Mouse (Mus musculus): ENCODE measurements around the gene Ralb.

The Ralb gene

DNA sequence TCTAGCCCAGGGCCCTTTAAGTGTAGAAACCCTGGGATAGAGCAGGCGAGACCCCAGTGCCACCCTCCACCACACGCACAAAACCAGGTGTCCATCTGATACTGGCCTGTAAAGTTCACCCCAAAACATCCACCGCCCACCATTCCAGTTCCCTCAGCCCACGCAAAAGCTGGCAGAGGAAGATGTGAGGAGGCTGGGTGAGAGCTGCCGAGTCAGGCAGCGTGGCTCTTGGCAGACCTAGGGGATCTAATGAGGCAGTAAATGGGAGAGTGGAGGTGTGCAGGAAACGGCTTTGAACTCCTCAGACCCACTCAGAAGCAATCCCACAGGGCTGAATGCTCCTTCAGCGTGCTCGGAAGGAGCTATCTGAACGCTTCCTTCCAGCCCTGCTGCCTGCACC is 53.2 kb downstream of the Ralb start:
- DNase-seq (ENCODE audit: low read depth, low spot score) = no peak

DNA sequence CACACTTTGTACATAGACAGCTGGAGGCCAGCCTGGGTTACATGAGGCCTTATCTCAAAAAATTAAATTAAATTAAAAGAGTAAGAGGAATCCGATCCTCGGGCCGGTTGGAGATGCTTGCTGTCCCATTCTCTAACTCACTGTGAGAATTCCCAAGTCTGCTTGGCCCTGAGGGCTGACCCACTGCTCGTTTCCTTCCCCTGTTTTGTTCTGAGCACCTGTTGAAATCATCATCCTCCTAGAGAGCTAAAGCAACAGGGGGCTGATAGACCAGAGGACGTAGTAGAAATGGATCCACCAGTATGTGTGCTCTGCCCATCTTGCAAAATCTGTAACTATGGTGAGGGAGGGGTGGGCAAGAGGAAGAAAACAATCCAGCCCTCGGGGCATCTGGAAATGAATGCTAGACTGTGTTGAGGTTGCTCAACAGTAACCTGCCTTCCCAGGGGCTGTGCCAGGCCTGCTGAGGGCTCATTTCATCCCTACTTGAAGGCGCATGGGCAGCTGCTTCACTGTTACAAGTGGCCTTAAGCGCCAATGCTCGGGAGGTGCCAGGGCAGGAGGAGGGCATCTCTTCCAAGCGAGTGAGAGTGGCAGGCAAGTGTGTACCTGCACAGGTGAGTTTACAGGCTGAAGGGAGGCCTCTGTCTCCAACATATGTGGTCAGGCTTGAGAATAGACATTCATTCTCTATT is 53.8 kb downstream of the Ralb start:
- DNase-seq (ENCODE audit: low read depth, low spot score) = no peak

DNA sequence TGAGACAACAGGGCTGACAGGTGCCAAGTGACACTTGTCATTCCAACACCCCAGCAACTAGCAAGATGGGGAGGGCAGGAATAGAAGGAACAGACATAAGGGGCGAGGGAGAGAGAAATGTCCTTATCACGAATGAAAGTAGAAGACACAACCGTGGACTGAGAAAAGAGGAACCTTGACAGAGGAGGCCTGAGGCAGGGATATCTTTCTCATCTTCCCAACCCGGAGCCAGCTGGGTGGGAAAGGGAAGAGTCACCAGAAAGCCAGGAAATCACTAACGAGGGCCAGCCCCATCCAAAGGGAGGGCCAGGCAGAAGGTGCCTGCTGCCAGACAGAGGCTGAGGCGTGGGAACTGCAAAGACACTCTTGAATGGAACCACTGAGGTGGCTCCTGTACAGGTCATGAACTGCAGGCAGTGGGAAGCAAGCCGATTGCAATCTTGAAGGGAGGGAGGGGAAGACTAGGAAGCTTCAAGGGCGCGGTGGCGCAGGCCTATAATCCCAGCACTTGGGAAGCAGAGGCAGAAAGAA is 57.8 kb downstream of the Ralb start:
- DNase-seq (ENCODE audit: low read depth, low spot score) = no peak

DNA sequence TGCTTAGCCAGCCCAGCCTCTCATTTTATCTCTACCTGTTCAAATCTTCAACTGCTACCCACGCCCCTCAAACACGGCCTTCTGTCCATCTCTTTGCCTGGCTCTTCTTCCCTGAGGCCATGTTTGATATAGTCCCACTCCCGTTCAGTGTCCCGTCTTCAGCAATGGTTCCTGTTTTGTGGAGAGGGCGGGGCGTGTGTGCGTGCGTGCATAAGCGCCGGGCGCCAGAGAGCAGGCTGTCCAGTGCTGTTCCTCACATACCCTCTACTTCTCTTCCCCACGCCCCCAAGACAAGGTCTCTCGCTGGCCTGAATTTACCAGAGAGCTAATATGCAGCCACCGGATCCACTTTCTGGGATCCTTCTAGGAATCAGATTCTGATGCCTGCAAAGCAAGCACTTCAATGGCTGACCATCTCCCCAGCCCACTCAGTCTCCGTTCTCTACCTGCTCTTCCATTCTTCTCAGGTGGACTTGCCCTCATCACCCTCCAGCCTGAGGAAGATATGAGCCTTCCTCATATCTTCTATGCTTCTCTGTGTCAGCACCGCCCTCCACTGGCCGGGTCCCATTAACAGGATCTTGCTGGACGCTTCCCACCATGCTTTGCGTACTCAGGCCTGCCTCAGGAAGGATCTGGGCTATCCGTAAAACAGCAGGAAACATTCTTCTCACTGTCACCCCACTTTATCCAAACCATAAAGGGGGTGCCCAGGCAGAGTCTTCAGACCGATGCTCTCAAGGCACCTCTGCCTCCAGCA is 60.8 kb downstream of the Ralb start:
- no peak for DNase-seq (ENCODE audit: low read depth, low spot score)

DNA sequence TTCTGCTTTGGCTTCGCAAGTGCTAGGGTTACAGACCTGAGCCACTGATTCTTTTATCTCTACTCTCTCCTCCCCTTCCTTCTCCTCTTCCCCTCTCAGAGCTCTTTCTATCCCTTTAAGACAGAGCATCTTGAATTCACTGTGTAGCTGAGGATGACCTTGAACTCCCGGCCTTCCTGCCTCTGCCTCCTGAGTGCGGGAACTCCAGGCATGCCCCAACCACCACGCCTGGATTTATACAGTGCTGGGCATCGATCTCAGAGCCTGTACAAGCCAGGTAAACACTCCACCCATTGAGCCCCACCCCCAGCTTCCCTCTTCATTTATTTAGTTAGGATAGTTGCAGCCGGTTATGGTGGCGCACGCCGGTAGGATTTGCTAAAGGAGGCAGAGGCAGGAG is 61.7 kb downstream of the Ralb start:
- DNase-seq (ENCODE audit: low read depth, low spot score) = no peak

DNA sequence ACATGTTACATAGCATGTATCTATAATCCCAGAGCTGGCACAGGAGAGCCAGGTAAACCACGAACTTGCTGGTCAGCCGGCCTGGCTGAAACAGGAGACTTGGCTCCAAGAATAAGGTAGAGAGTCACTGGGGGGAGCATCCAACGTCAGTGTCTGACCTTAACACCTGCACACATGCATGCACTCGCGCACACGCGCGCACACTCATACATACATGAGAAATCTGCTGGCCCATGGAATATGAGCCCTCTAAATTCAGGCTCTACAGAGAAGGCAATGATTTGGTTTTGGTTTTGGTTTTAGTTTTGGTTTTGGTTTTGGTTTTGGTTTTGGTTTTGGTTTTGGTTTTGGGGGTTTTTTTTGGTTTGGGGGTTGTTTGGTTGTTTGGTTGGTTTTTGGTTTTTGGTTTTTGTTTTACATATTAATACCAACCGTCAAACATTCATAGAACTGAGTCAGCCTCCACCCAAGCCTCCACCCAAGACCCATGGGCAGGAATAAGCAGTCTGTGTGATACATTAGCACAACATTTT is 66.4 kb downstream of the Ralb start:
- no peak for DNase-seq (ENCODE audit: low read depth, low spot score)

DNA sequence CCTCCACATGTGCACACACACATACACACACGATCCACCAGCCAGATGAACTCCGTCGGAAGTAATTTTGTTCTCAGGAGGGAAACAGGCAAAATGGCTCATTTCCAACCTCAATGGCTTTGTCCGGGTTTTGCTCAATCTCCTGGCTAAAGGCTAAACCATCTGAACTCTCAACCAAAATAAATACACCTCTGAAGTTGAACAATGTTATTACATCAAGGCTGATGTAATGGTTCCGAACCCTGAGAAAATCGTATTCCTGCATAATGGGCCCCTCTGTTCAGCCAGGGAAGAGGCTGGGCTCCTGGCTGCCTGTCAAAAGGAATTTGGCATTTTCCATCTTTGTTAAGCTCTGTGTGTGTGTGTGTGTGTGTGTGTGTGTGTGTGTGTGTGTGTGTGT is 67.2 kb downstream of the Ralb start:
- DNase-seq (ENCODE audit: low read depth, low spot score) = no peak

DNA sequence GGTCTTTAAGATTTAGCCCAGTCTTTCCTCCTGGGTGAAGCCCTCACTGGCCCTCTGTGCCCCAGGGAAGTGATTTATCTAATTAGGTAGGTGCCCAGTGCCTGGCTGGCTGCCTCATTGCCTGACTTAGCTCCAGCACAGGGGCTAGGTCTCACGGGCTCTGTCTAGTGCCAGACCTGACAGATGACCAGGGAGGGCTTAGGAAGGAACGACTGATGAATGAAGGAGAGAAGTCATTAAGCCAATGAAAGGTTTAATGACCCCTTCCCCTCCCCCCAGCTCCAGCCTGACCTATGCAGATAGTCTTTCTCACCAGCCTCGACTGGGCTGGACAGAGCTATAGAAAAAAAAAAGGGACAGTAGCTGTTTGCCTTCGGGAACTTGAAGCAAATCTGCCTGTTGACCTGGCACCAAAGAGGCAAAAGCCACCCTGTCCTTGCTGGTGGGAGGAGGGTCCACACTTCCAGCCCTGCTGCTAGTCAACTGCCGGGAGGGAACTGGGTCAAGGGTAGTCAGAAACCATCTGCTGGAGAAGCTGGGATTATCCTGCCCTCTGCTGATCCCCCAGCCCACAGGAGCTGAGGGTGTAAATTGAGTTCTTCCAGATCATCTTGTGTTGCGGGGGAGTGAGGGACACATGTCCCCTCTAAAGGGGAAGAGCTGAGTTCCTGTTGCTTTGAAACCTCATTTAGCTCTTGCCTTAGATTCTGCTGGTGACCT is 80.3 kb downstream of the Ralb start:
- DNase-seq (ENCODE audit: low read depth, low spot score) = no peak

DNA sequence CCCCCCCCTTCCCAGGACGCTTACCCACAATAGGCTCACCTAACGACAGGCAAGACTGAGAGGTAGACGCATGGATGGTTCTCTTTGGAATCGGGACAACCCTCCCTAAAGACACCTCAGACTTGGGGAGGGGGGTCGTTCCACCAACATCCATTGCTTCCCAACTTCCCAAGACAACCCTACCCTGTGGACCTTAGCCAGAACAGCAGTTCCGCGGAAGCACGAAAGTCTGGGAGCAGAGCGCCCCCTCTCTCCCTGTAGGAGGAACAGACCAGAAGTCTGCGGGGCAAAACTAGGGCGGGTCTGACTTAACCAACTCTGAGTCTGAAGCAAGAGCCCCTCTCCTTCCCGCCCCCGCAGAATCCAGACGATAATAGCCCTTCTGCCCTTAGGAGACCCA is 81.1 kb downstream of the Ralb start:
- DNase-seq (ENCODE audit: low read depth, low spot score) = no peak

DNA sequence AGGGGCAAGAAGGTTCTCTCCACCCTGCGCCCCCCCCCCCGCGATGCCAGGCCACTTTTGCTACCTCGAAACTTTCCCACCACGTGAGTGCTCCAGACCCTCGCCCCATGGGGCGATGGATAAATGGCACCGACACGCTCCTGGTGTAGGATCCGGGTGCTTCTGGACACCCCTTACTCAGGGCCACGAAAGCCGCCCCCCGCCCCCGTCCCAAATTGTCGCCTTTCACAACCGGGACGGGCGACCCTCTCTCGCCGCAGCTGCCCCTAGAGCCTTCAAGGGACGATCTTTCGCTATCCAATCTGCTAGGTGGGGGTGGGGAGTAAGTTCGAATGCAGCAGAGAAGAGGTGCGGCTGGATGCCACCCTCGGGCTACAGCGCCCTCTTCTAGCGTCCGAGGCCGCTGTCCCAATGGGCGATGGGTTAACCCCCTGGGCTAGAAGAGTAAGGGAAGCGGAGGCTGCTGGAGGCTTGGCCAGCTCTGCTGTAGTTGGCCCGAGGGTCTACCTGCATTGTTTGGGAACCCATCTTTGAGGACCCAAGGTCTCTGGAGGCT is 82.1 kb downstream of the Ralb start:
- DNase-seq (ENCODE audit: low read depth, low spot score) = no peak

DNA sequence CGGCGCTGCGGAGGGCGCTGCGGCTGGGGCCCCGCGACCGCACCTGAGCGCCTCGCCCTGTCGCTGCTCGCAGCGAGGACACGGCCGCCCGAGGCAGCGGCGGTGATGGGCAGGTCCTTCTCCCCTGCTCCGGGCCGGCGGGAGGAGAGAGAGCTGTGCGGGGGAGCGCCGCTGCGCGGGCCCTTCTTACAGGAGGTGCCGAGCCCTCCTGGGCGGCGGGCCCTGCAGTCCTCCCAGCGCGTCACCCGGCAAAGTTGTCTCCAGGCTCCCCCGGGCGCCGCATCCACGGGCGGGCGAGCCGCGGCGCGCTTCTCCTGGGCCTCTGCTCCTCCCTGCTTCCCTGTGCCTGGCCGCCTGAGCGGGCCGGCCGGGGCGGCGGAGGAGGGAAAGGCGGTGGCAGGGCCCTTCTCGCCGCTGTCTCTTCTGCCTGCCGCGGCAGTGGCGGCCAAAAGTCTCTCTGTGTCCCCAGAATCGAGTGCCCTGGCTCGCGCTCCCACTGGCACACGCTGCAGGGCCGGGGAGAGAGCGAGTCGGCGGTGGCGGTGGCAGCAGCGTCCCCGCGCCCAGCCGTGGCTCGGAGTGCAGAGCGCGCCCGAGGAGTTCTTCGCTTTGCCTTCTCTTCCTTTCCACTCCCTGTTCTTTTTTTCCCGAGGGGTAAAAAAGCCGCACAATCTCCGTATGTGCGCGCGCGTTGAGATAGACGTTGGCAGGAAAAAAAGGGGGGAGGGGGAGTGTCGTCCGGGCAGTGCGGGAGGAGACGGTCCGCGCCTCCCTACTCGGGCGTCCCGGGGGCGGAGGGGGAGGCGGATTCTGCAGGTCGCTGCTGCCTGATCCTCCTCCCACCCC is 82.8 kb downstream of the Ralb start, which contains the start of gene Inhbb:
TSS of gene Inhbb (minus strand) at position 673 of the 846 bp plus-strand sequence.
- no peak for DNase-seq (ENCODE audit: low read depth, low spot score)

DNA sequence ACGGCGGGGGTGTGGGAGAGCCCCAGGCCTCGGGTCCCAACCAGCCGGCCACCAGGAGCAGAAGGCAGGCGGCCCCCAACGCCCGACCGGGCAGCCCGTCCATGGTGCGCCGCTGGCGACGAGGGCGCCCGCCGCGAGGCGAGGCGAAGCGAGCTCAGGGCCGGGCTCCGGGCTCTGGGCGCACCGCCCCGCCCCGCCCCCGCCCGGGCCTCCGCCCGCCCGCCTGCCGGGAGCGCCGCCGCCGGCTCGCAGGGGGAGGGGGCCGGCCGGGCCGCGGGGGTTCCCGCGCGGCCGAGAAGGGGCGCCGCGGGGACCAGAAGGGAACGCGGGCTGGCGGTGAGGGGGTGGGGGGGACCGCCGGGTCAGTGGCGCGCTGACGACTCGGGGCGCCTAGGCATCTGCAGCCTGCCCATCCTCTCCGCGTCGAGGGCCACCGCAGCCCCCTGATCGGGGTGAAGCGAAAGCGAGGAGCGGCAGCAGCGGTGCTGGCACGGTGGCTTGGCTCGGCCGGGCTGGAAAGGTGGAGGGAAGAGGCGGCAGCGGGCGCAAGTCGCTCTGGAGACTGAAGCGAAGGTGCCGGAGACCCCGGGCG is 83.5 kb downstream of the Ralb start:
- DNase-seq (ENCODE audit: low read depth, low spot score) = no peak

Measured in brain, embryonic 18.5 days (tissue).